Mouse (Mus musculus): Measurements from ENCODE around the gene Apoh. TPM values are rescaled to one million over a fixed set of nuclear protein-coding genes. Genes with fewer than 3 reads are reported as not detected.

Apoh gene
- polyA plus RNA-seq, 1 experiment from 2014 or later, result not detected

DNA sequence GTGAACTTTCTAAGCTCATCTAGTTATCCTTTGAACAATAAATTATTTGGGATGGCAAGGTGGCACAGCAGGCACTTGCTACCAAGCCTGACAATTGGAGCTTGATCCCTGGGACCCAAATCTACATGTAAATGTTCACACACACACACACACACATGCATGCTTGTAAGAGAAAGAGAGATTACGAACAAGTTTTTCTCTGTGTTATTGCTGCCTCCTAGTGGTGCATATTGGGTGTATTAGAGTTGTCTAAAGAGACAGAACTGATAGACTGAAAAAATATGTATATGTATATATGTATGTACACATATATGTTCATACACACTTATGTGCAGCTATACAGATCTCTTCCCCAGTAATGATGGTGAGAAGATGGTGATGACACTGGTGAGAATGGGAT, 75.4 kb downstream of the Apoh start:
- DNase-seq (ENCODE audit: low spot score) (peak; percentile 89), ATAC-seq (peak; percentile 48; the same call in 1 of the 2 replicates)
- no peak overlapping the region for H3K4me3 ChIP-seq (ENCODE audit: low read depth, low read length)
- no peak overlapping the region for H3K9ac ChIP-seq (ENCODE audit: low read length)
- 35% methylated on average over 1 of the region's 1 CpGs for WGBS
- no peaks in the 10 kb centered on the region for H3K9me3 ChIP-seq (replicated peaks; ENCODE audit: control insufficient read depth, low read length)
- no peak overlapping the region for H3K27ac ChIP-seq (ENCODE audit: low read depth, low read length)
- H3K4me2 ChIP-seq (ENCODE audit: low read length), result no peak overlapping the region
- H3K36me3 ChIP-seq (ENCODE audit: control insufficient read depth, insufficient read depth, low read length), result no peaks in the 10 kb centered on the region
- peaks cover 5% of the 10 kb centered on the region for H3K4me1 ChIP-seq (ENCODE audit: control insufficient read depth, insufficient read depth, low read length)
- H3K27me3 ChIP-seq (replicated peaks; ENCODE audit: control insufficient read depth, insufficient read depth, low read length), result no peaks in the 10 kb centered on the region

DNA sequence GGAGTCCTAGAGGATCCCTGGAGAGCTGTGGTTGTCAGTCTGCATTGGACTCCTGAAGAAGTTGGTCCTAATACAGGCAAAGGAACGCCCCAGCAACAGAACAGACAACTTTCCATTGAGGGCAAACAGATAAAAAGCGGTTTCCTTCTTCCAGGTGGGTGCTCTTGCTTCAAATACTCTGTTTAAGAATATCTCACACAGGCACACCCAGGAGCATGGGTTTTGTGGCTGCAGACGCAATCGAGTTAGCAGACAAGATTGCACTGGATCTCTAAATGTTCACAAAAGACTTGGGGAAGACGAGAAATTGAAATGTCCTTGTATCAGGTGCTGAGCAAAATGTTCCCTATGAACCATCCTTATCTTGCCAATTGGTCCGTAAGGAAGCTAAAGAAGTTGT, 76.1 kb downstream of the Apoh start:
- ATAC-seq, result no peak
- WGBS, result 91% methylated on average over 6 of the region's 6 CpGs

DNA sequence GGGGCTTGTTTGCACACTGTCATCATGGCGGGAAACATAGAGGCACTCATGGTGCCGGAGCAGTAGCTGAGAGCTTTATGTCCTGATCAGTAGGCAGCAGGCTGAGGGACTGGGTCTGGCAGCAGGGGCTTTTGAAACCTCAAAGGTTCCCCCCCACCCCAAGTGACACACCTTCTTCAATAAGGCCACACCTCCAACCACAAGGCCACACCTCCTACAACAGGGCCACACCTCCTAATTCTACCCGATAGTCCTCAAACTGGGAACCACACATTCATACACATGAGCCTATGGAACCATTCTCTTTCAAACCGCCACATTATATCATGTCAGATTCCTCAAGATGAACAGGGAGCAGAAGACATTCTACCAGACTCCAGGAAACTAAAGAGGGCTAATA, 77.6 kb downstream of the Apoh start:
- no peak for ATAC-seq
- WGBS, result 75% methylated on average over 4 of the region's 4 CpGs

More for the DNA sequence above, 76.1 kb downstream of the Apoh start:
- no peak overlapping the region for H3K9ac ChIP-seq (ENCODE audit: low read length)
- no peaks in the 10 kb centered on the region for H3K36me3 ChIP-seq (ENCODE audit: control insufficient read depth, insufficient read depth, low read length)
- no peak overlapping the region for H3K4me2 ChIP-seq (ENCODE audit: low read length)
- no peaks in the 10 kb centered on the region for H3K9me3 ChIP-seq (replicated peaks; ENCODE audit: control insufficient read depth, low read length)
- H3K27ac ChIP-seq (ENCODE audit: low read depth, low read length), result no peak overlapping the region
- no peaks in the 10 kb centered on the region for H3K27me3 ChIP-seq (replicated peaks; ENCODE audit: control insufficient read depth, insufficient read depth, low read length)
- no peak for DNase-seq (ENCODE audit: low spot score)
- no peak overlapping the region for H3K4me3 ChIP-seq (ENCODE audit: low read depth, low read length)
- H3K4me1 ChIP-seq (ENCODE audit: control insufficient read depth, insufficient read depth, low read length), result peaks cover 12% of the 10 kb centered on the region

DNA sequence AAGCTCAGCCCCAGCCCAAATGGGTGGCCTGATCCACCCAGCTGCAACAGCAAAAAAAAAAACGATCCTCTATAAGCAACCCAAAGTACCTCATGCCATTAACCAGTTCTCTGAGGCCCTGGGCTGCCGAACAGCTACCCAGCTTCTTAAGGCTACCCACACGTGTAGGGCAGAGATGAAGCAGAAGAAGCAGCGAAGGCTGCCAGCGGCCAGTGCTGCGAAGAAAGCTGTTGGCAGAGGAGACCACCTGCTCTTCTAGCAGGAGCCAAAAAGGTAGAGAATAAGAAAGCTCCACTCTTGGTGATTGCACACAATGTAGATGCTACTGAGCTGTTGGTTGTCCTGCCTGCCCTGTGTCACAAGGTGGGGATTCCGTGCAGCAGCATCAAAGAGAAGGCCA, 80.1 kb downstream of the Apoh start:
- Histone ChIP-seq H3K4me1 (ENCODE audit: control insufficient read depth, insufficient read depth, low read length) (peaks cover 12% of the 10 kb centered on the region), H3K27me3 (replicated peaks; ENCODE audit: control insufficient read depth, insufficient read depth, low read length) (no peaks in the 10 kb centered on the region), H3K4me2 (ENCODE audit: low read length) (0 out of 2 replicates have a peak overlapping the region, but pooled peaks have one; percentile 70), H3K9me3 (replicated peaks; ENCODE audit: control insufficient read depth, low read length) (no peaks in the 10 kb centered on the region), H3K27ac (ENCODE audit: low read depth, low read length) (no peak overlapping the region), H3K4me3 (ENCODE audit: low read depth, low read length) (no peak overlapping the region), H3K36me3 (ENCODE audit: control insufficient read depth, insufficient read depth, low read length) (no peaks in the 10 kb centered on the region), H3K9ac (ENCODE audit: low read length) (no peak overlapping the region)
- ATAC-seq (no peak), DNase-seq (ENCODE audit: low spot score) (no peak)
- 33% methylated on average over 7 of the region's 7 CpGs for WGBS

More for the DNA sequence above, 77.6 kb downstream of the Apoh start:
- DNase-seq (ENCODE audit: low spot score), result no peak
- Histone ChIP-seq H3K9me3 (replicated peaks; ENCODE audit: control insufficient read depth, low read length) (no peaks in the 10 kb centered on the region), H3K4me1 (ENCODE audit: control insufficient read depth, insufficient read depth, low read length) (peaks cover 12% of the 10 kb centered on the region), H3K4me2 (ENCODE audit: low read length) (no peak overlapping the region), H3K9ac (ENCODE audit: low read length) (no peak overlapping the region), H3K27ac (ENCODE audit: low read depth, low read length) (no peak overlapping the region), H3K36me3 (ENCODE audit: control insufficient read depth, insufficient read depth, low read length) (no peaks in the 10 kb centered on the region), H3K4me3 (ENCODE audit: low read depth, low read length) (no peak overlapping the region), H3K27me3 (replicated peaks; ENCODE audit: control insufficient read depth, insufficient read depth, low read length) (no peaks in the 10 kb centered on the region)

DNA sequence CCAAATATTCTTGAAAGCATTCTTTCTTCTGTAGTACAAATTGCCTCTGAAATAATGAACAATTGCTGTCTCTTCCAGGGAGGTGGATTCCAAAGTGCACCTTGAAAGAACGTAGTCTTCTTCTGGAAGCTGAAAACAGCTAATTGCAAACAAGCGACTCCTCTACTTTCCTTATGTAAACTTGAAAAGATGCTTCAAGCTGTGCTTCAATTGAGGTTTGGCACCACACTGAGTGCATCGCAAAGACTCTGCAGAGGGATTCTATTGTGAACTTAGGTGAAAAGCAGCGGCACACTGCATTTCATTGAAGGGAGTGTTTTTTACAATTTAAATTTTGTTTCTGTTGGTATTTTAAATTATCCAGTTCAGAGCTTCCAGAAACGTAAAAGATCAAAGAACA, 81.0 kb downstream of the Apoh start:
- H3K36me3 ChIP-seq (ENCODE audit: control insufficient read depth, insufficient read depth, low read length), result no peaks in the 10 kb centered on the region
- no peak for ATAC-seq
- H3K9ac ChIP-seq (ENCODE audit: low read length), result no peak overlapping the region; the same call in 1 of the 2 replicates
- under 1% methylated on average over 5 of the region's 5 CpGs for WGBS
- H3K27me3 ChIP-seq (replicated peaks; ENCODE audit: control insufficient read depth, insufficient read depth, low read length), result no peaks in the 10 kb centered on the region
- peak; percentile 68 for DNase-seq (ENCODE audit: low spot score)
- H3K9me3 ChIP-seq (replicated peaks; ENCODE audit: control insufficient read depth, low read length), result no peaks in the 10 kb centered on the region
- peak overlapping the region; percentile 70 for H3K4me2 ChIP-seq (ENCODE audit: low read length)
- no peak overlapping the region; the same call in 1 of the 2 replicates for H3K27ac ChIP-seq (ENCODE audit: low read depth, low read length)
- H3K4me3 ChIP-seq (ENCODE audit: low read depth, low read length), result peak overlapping the region; percentile 57
- H3K4me1 ChIP-seq (ENCODE audit: control insufficient read depth, insufficient read depth, low read length), result peaks cover 12% of the 10 kb centered on the region

DNA sequence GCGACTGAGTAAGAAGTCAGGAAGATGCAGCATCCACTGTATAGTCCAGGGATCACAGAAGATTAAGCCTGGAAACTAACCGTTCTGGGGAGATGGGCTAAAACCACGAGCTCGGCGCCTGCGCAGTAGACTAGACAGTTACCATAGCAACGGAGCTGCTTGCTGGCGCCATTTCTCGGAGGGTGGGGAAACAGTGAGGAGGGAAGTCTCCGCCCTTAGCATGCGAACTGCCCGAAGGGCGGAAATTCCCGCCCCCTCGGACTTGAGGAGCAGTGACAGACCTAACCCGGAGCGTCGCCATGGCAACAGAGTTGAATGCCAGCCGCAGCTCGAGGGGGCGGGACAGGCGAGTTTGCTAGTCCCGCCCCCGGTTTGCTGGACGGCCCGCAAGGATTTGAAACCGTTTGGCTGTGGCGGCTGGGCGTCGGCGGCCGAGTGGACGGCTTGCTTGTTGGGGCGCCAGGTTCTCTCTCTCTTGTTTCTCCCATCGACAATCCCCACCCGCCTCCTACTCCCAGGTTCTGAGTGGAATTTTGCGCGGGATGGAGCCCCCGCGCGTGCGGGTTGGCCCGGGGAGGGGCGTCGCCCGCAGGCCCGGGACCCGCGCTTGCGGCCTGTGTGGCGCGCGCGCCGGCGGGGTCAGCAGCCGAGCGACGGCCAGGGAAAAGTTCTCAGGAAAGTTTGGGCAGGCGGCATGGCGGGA, 81.9 kb downstream of the Apoh start, which contains the start of gene Cep112:
Gene Cep112, plus strand, starts transcription at position 304 of the 703 bp plus-strand sequence.
- Histone ChIP-seq H3K27ac (ENCODE audit: low read depth, low read length) (no peak within 1 kb of the TSS; the same call in 1 of the 2 replicates), H3K9me3 (replicated peaks; ENCODE audit: control insufficient read depth, low read length) (no peaks in the 10 kb centered on the region), H3K9ac (ENCODE audit: low read length) (peak within 1 kb of the TSS; percentile 78), H3K4me2 (ENCODE audit: low read length) (peak within 1 kb of the TSS; percentile 70), H3K36me3 (ENCODE audit: control insufficient read depth, insufficient read depth, low read length) (no peaks in the 10 kb centered on the region), H3K4me3 (ENCODE audit: low read depth, low read length) (peak within 1 kb of the TSS; percentile 57), H3K4me1 (ENCODE audit: control insufficient read depth, insufficient read depth, low read length) (peaks cover 12% of the 10 kb centered on the region), H3K27me3 (replicated peaks; ENCODE audit: control insufficient read depth, insufficient read depth, low read length) (no peaks in the 10 kb centered on the region)
- ATAC-seq (peak; percentile 95), DNase-seq (ENCODE audit: low spot score) (peak; percentile 99)
- under 1% methylated on average over 61 of the region's 61 CpGs for WGBS

DNA sequence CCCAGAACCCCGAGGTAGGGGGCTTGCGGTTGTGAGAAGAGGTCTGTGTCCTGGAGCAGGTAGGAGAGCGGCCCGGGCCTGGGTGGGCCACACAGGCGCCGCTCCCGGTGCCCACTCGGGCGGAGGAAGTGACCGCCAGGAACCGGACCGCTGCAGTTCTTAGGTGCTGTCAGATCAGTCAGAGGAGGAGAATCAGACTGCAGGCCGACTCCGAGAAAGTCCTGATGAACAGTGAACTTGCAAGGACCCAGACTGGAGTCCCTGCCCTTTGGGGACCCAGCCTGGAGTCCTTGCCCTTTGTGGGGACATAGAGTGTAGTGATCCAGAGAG, 82.4 kb downstream of the Apoh start:
- ATAC-seq (peak; percentile 62; the same call in 1 of the 2 replicates), DNase-seq (ENCODE audit: low spot score) (peak; percentile 25)
- H3K27me3 ChIP-seq (replicated peaks; ENCODE audit: control insufficient read depth, insufficient read depth, low read length), result no peaks in the 10 kb centered on the region
- H3K27ac ChIP-seq (ENCODE audit: low read depth, low read length), result no peak overlapping the region
- no peaks in the 10 kb centered on the region for H3K9me3 ChIP-seq (replicated peaks; ENCODE audit: control insufficient read depth, low read length)
- 8% methylated on average over 14 of the region's 14 CpGs for WGBS
- H3K4me2 ChIP-seq (ENCODE audit: low read length), result peak overlapping the region; percentile 70
- peaks cover 12% of the 10 kb centered on the region for H3K4me1 ChIP-seq (ENCODE audit: control insufficient read depth, insufficient read depth, low read length)
- peak overlapping the region; percentile 57 for H3K4me3 ChIP-seq (ENCODE audit: low read depth, low read length)
- H3K36me3 ChIP-seq (ENCODE audit: control insufficient read depth, insufficient read depth, low read length), result no peaks in the 10 kb centered on the region
- peak overlapping the region; percentile 78 for H3K9ac ChIP-seq (ENCODE audit: low read length)

DNA sequence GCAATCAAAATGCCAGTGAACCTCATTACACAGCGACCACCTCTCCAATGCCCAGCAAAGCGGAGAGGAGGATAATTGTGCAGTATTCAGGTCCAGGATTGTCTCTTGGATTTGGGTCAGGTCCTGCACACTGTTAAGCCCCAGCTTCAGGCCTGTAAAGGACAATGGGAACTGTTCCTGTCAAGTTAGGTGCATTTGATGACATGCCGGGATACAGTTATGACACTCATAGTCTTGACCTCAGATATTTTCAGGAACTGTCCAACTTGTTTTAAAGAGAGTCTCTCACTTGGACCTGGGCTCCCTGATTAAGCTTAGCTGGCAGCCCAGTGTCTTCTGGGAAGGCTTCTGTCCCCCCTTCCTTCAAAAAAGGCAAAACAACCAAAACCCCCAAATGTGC, 82.9 kb downstream of the Apoh start:
- Histone ChIP-seq H3K4me1 (ENCODE audit: control insufficient read depth, insufficient read depth, low read length) (peaks cover 12% of the 10 kb centered on the region), H3K4me3 (ENCODE audit: low read depth, low read length) (peak overlapping the region; percentile 57), H3K27ac (ENCODE audit: low read depth, low read length) (no peak overlapping the region), H3K36me3 (ENCODE audit: control insufficient read depth, insufficient read depth, low read length) (no peaks in the 10 kb centered on the region), H3K4me2 (ENCODE audit: low read length) (peak overlapping the region; percentile 70), H3K27me3 (replicated peaks; ENCODE audit: control insufficient read depth, insufficient read depth, low read length) (no peaks in the 10 kb centered on the region), H3K9ac (ENCODE audit: low read length) (no peak overlapping the region), H3K9me3 (replicated peaks; ENCODE audit: control insufficient read depth, low read length) (no peaks in the 10 kb centered on the region)
- DNase-seq (ENCODE audit: low spot score) (no peak), ATAC-seq (no peak)
- 73% methylated on average over 3 of the region's 3 CpGs for WGBS

DNA sequence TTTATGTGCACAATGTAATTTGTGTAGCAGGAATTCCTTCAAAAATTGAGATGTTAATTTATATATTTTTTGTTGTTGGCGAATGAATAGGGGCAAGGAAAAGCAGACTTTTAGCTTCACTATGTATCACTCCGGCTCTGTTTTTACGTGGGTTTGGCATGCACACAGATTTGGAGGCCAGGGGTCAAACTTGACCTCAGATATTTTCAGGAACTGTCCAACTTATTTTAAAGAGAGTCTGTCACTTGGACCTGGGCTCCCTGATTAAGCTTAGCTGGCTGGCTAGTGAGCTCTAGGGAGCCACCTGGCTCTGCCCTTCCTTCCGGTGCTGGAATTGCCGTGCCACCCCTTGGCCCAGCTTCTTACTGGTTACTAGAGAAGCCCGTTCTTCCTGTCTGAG, 84.0 kb downstream of the Apoh start:
- Histone ChIP-seq H3K36me3 (ENCODE audit: control insufficient read depth, insufficient read depth, low read length) (no peaks in the 10 kb centered on the region), H3K27ac (ENCODE audit: low read depth, low read length) (no peak overlapping the region), H3K4me1 (ENCODE audit: control insufficient read depth, insufficient read depth, low read length) (peaks cover 12% of the 10 kb centered on the region), H3K4me3 (ENCODE audit: low read depth, low read length) (no peak overlapping the region), H3K9me3 (replicated peaks; ENCODE audit: control insufficient read depth, low read length) (no peaks in the 10 kb centered on the region), H3K4me2 (ENCODE audit: low read length) (no peak overlapping the region), H3K27me3 (replicated peaks; ENCODE audit: control insufficient read depth, insufficient read depth, low read length) (no peaks in the 10 kb centered on the region), H3K9ac (ENCODE audit: low read length) (no peak overlapping the region)
- no peak for DNase-seq (ENCODE audit: low spot score)
- no peak for ATAC-seq
- 54% methylated on average over 6 of the region's 6 CpGs for WGBS
